Mouse (Mus musculus): ENCODE results near the gene Imp4. TPM values are rescaled to one million over a fixed set of nuclear protein-coding genes. Genes with fewer than 3 reads are reported as not detected.

The Imp4 gene
- polyA plus RNA-seq, 1 experiment from 2014 or later, result 52.3 TPM

DNA sequence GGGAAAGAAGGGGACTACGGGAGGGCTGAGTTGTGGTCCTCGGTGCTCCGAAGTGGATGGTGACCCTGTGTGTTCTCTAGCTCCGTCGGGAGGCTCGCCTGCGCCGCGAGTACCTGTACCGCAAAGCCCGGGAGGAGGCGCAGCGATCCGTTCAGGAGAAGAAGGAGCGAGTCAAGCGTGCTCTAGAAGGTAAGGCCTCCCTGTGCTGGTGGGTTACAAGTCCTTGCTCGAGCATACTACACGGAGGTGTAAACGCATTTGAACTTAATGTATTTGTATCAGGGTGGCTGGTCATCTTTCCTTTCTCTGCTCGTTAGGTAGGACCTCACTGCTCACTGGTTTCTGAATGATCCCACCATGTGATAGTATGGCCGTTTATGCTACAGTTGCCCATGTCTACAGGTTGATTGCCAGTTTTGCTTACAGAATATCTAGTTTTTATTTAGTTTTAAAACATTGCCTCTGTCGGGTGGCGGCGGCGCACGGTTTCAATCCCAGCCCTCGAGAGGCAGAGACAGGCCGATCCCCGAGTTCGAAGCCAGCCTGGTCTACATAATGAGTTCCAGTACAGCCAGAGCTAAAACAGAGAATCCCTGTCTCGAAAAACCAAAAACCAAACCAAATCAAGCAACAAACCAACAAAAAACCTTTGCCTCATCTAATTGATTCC, 445 bp downstream of the Imp4 start:
- H3K9me3 ChIP-seq (ENCODE audit: control insufficient read depth, low read length), result no peaks in the 10 kb centered on the region
- peaks cover 20% of the 10 kb centered on the region for H3K36me3 ChIP-seq (ENCODE audit: control insufficient read depth, insufficient read depth, low read length)
- H3K9ac ChIP-seq (ENCODE audit: low read length), result peak overlapping the region; percentile 70
- peak overlapping the region; percentile 73 for H3K4me3 ChIP-seq (ENCODE audit: low read depth, low read length)
- 0 out of 2 replicates have a peak, but pooled peaks cover 5% of the 10 kb centered on the region for H3K4me1 ChIP-seq (replicated peaks; ENCODE audit: control insufficient read depth, insufficient read depth)
- no peak for DNase-seq (ENCODE audit: low spot score)
- peak overlapping the region; percentile 65 for H3K4me2 ChIP-seq (replicated peaks; ENCODE audit: low read depth)
- TF ChIP-seq CTCF (IDR thresholded peaks at IDR 0.05; ENCODE audit: low read depth), result peak; percentile 65
- TF ChIP-seq EP300 (optimal IDR thresholded peaks at IDR 0.05), result no peak
- ATAC-seq (ENCODE audit: low FRiP score, low TSS enrichment), result peak; percentile 48
- no peaks in the 10 kb centered on the region for H3K27me3 ChIP-seq (ENCODE audit: control insufficient read depth, insufficient read depth, low read length)
- 7% methylated on average over 31 of the region's 31 CpGs for WGBS
- peak overlapping the region; percentile 82 for H3K27ac ChIP-seq (replicated peaks)

- H3K9me3 ChIP-seq (ENCODE audit: control insufficient read depth, low read length), result no peaks in the 10 kb centered on the region
- DNase-seq (ENCODE audit: low spot score) (no peak), ATAC-seq (ENCODE audit: low FRiP score, low TSS enrichment) (no peak)
- no peak overlapping the region for H3K27ac ChIP-seq (replicated peaks)
- no peak overlapping the region for H3K9ac ChIP-seq (ENCODE audit: low read length)
- no peaks in the 10 kb centered on the region for H3K27me3 ChIP-seq (ENCODE audit: control insufficient read depth, insufficient read depth, low read length)
- H3K36me3 ChIP-seq (ENCODE audit: control insufficient read depth, insufficient read depth, low read length), result peaks cover 28% of the 10 kb centered on the region
- 94% methylated on average over 6 of the region's 6 CpGs for WGBS
- TF ChIP-seq CTCF (IDR thresholded peaks at IDR 0.05; ENCODE audit: low read depth), result no peak
- no peak overlapping the region for H3K4me3 ChIP-seq (ENCODE audit: low read depth, low read length)
- H3K4me2 ChIP-seq (replicated peaks; ENCODE audit: low read depth), result no peak overlapping the region
- H3K4me1 ChIP-seq (replicated peaks; ENCODE audit: control insufficient read depth, insufficient read depth), result 0 out of 2 replicates have a peak, but pooled peaks cover 5% of the 10 kb centered on the region
Measured at GRCm38 (mm10) chr1:34443124-34443523, 3.5 kb downstream of the Imp4 start.

DNA sequence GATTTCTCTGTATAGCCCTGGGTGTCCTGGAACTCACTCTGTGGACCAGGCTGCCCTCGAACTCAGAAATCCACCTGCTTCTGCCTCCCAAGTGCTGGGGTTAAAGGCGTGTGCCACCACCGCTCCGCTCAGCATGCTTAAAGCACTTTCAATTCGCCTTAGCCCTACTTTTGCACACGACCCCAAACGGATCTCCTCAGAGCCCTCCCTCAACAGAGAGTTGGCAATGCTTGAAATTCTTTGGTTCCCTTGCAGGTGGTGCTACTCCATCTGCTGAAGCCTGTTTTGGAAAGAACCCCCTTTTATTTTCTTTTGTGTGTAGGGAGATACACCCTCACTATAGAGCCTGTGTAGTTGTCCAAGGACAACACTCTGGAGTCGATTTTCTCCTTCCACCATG, 18.8 kb downstream of the Imp4 start:
- no peak overlapping the region for H3K27ac ChIP-seq (replicated peaks)
- no peak for TF ChIP-seq EP300 (optimal IDR thresholded peaks at IDR 0.05)
- no peak for TF ChIP-seq CTCF (IDR thresholded peaks at IDR 0.05; ENCODE audit: low read depth)
- no peak overlapping the region for H3K9ac ChIP-seq (ENCODE audit: low read length)
- 37% methylated on average over 8 of the region's 8 CpGs for WGBS
- H3K4me3 ChIP-seq (ENCODE audit: low read depth, low read length), result no peak overlapping the region
- ATAC-seq (ENCODE audit: low FRiP score, low TSS enrichment) (no peak), DNase-seq (ENCODE audit: low spot score) (no peak)
- no peaks in the 10 kb centered on the region for H3K27me3 ChIP-seq (ENCODE audit: control insufficient read depth, insufficient read depth, low read length)
- no peaks in the 10 kb centered on the region for H3K36me3 ChIP-seq (ENCODE audit: control insufficient read depth, insufficient read depth, low read length)
- H3K9me3 ChIP-seq (ENCODE audit: control insufficient read depth, low read length), result no peaks in the 10 kb centered on the region
- H3K4me1 ChIP-seq (replicated peaks; ENCODE audit: control insufficient read depth, insufficient read depth), result no peaks in the 10 kb centered on the region; the same call in 1 of the 2 replicates
- no peak overlapping the region for H3K4me2 ChIP-seq (replicated peaks; ENCODE audit: low read depth)

GRCm38 (mm10) chr1:34459284-34460060, 19.8 kb downstream of the Imp4 start, which contains the start of gene Ptpn18:
Gene Ptpn18 (plus strand): TSS chr1:34459762.
- peak within 1 kb of the TSS; percentile 52 for H3K4me3 ChIP-seq (ENCODE audit: low read depth, low read length)
- peak within 1 kb of the TSS; percentile 86 for H3K4me2 ChIP-seq (replicated peaks; ENCODE audit: low read depth)
- peak within 1 kb of the TSS; percentile 56 for H3K9ac ChIP-seq (ENCODE audit: low read length)
- 1% methylated on average over 48 of the region's 48 CpGs for WGBS
- peak; percentile 94 for DNase-seq (ENCODE audit: low spot score)
- no peaks in the 10 kb centered on the region for H3K36me3 ChIP-seq (ENCODE audit: control insufficient read depth, insufficient read depth, low read length)
- H3K27ac ChIP-seq (replicated peaks), result peak within 1 kb of the TSS; percentile 67; the same call in 1 of the 2 replicates
- no peaks in the 10 kb centered on the region; the same call in 1 of the 2 replicates for H3K4me1 ChIP-seq (replicated peaks; ENCODE audit: control insufficient read depth, insufficient read depth)
- no peak for TF ChIP-seq EP300 (optimal IDR thresholded peaks at IDR 0.05)
- 0 out of 2 replicates have a peak, but pooled peaks have one; percentile 35 for TF ChIP-seq CTCF (IDR thresholded peaks at IDR 0.05; ENCODE audit: low read depth)
- H3K27me3 ChIP-seq (ENCODE audit: control insufficient read depth, insufficient read depth, low read length), result no peaks in the 10 kb centered on the region
- no peaks in the 10 kb centered on the region for H3K9me3 ChIP-seq (ENCODE audit: control insufficient read depth, low read length)
- peak; percentile 94 for ATAC-seq (ENCODE audit: low FRiP score, low TSS enrichment)

DNA sequence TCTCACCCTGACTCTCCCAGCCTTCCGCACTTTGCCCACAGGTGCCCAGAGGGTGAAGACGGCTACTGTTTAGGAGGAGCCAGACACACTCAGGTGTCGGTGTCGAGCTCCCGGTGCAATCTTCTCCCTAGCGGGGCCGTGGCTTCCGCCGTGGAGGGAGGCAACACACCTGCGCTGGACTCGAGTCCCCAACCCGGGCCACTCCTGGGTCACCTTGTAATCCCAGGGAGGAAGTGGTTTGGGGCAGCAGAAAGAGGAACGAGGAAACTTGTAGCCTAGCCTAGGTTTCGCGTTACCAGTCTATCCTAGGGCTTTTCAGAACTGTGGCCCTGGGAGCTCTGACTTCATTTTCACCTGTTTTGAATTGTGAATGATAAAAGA, 20.4 kb downstream of the Imp4 start:
- WGBS, result 2% methylated on average over 15 of the region's 15 CpGs
- peak; percentile 70 for DNase-seq (ENCODE audit: low spot score)
- no peaks in the 10 kb centered on the region for H3K9me3 ChIP-seq (ENCODE audit: control insufficient read depth, low read length)
- H3K9ac ChIP-seq (ENCODE audit: low read length), result peak overlapping the region; percentile 56
- no peaks in the 10 kb centered on the region for H3K36me3 ChIP-seq (ENCODE audit: control insufficient read depth, insufficient read depth, low read length)
- H3K27me3 ChIP-seq (ENCODE audit: control insufficient read depth, insufficient read depth, low read length), result no peaks in the 10 kb centered on the region
- no peaks in the 10 kb centered on the region; the same call in 1 of the 2 replicates for H3K4me1 ChIP-seq (replicated peaks; ENCODE audit: control insufficient read depth, insufficient read depth)
- H3K27ac ChIP-seq (replicated peaks), result peak overlapping the region; percentile 67; the same call in 1 of the 2 replicates
- peak; percentile 69 for ATAC-seq (ENCODE audit: low FRiP score, low TSS enrichment)
- TF ChIP-seq CTCF (IDR thresholded peaks at IDR 0.05; ENCODE audit: low read depth) (no peak), EP300 (optimal IDR thresholded peaks at IDR 0.05) (no peak)
- H3K4me3 ChIP-seq (ENCODE audit: low read depth, low read length), result peak overlapping the region; percentile 52
- H3K4me2 ChIP-seq (replicated peaks; ENCODE audit: low read depth), result peak overlapping the region; percentile 86
